Mouse (Mus musculus) layer of hippocampus, adult 8-10 months (tissue): ENCODE measurements around the gene Gm21988. TPM values are rescaled to one million over a fixed set of nuclear protein-coding genes. Genes with fewer than 3 reads are reported as not detected.

Experiments used
- DNase-seq, 2 experiments: peaks; one replicate each; pipeline ENCODE4 v3.0.0; 2022; ENCODE audit warnings: low spot score in 2 of 2
- total RNA-seq, 4 experiments: library from RNA; stranded (reverse); gene quantifications; 2 replicates each; pipeline ENCODE4 v1.2.4; 2022

Gm21988 gene
- 1 to 10 TPM; 2.5 to 8.6 (median 3.5) TPM for total RNA-seq

DNA sequence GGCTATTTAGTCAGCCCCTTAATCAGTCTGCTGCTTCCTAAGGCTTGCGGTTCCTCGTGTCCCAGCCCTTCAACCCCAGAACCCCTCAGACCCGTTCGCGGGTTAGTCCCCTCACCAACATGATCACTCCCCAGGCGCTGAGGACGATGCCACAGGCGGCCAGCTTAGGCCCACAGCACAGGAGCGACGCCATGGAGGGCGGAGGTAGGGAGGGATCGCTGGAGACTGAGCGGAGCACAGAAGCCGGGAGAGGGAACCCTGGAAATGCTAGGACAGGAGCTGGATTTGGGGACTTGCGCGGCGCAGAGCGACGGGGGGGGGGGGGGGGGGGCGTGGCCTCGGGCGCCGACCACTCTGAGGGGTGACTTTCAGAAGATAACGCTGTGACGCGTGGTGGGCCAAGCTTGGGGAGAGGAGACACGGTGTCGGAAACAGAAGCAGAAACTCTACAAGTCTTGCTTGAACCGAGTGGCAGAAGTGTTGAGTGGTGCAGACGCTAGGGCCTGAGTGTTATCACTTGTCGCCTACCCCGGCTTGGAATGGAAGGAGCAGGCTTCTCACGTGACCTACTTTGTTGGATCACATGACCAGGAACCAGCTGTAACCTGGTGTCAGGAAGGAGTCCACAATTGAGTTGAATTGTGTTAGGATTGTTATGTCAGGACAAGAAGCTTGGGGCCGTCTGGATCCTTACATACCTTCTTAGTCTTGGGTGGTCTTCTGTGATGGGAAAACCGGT, at the start of gene Gm21988, which contains the start of gene Rnasek:
TSS of gene Gm21988 (minus strand) at position 290 of the 739 bp plus-strand sequence.
TSS of gene Rnasek (minus strand) at position 302 of the 739 bp plus-strand sequence.
- peak; percentile 84 to 86 for DNase-seq

GRCm38 (mm10) chr11:70289236-70289635, 49.6 kb upstream of the Gm21988 start:
- DNase-seq, result peak in 1 of 2 experiments; percentile 11

DNA sequence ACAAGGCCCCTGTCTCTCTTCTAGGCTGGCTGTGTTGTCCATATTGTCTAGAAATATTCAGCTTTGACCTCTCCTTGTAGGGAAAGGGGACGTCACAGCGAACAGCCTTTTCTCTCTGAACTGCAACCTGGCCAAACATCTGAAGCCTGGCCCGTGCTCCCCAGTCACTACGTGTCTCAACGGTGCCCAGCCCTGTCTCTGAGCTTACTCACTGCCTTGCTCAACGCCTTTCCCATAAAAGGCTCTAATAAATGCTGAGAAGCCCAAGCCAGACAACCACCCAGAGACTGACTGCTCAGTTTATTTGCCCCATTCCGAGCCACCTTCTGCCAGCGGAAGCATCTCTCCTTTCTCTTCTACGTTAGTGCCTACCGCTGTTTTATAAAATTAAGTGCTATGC, 48.5 kb upstream of the Gm21988 start:
- DNase-seq, result no peak

DNA sequence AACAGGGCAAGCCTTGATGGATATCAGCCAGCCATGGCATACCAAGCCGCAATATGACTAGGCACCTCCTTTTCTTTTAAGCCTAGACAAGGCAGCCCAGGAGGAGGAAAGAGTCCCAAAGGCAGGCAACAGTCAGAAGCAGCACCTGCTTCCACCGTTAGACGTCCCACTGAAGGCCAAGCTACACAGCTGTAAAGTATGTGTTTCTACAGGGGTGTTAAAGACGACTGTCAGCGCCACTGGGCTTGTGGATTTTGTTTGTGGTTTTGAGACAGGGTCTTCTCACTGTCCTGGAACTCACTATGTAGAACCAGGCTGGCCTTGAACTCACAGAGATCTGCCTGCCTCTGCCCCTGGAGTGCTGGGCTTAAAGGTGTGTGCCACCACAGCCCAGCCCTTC, 46.1 kb upstream of the Gm21988 start:
- DNase-seq, result no peak

DNA sequence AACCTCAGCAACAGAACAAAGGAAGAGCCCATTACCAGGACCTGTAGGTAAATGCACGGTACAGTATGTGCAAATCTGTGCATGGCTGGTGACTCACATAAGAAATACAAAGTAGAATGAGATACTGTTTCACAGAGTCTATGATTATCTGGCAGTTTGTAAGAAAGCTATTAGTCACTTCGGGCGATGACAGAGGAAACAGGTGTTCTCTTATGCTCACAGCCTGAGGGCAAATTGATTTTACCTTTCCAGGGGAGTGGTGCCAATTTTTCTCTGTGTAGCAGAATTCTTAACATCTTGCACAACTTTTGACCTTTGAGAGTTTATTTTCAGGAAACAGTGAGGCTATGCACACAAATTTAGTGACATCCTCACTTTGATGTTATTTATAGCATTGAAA, 45.1 kb upstream of the Gm21988 start:
- no peak for DNase-seq

GRCm38 (mm10) chr11:70283666-70284065, 44.0 kb upstream of the Gm21988 start:
- no peak for DNase-seq

DNA sequence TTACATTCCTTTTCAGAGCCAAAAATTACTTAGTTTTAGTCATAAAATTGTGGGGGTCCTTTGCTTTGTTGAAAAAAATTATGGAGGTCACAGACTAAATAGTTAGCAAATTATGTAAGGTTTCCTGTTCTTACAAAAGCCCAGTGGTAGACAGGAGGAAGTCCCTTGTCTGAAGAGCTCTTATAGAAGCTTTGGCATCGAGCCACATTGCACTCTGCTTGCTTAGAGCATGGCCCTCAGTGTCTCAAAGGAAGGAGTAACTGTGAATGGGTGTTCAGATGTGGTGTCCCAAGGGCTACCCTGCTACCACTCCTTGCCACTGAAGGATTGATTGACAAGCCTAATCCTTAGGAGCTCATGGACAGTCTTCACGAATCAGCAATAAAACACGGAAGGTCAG, 40.8 kb upstream of the Gm21988 start:
- peak in 1 of 2 experiments; percentile 5 for DNase-seq

DNA sequence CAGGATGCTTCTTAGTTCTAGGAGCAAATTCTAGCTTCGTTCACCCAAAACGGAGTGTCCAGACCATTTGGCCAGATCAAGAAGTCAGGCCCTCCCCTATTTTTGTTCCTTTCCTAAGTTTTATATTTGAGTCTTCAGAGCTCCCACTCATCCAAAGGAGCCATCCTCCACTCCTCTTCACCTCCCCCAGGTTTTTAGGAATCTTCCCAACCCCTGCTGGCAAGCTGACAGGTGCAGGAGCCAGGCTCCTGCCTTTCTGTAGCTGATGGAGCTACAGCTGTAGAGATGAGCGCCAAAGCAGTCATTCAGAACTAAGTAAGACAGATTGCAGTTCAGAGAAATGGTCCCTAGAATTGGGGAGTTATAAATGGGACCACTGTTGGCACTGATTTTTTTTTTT, 39.3 kb upstream of the Gm21988 start:
- no peak for DNase-seq

GRCm38 (mm10) chr11:70271641-70272040, 32.0 kb upstream of the Gm21988 start:
- peak in 1 of 2 experiments; percentile 9 for DNase-seq

DNA sequence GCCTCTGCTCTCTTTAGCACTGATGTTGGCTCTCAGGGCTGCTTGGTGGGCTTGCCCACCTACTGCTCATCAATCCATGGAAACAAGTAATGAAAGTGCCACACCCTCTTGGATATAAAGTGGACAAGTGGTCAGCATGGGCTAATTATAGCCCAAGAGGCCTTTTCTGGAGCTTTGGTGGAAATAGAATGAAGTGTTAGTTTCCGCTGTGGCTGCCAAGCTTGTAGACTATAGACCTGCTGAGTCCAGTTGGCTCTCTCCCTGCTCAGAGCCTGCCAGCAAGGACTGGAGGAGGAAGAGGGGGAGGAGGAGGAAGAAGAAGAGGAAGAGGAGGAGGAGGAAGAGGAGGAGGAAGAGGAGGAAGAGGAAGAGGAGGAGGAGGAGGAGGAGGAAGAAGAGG, 26.8 kb upstream of the Gm21988 start:
- DNase-seq, result no peak

GRCm38 (mm10) chr11:70265819-70266218, 26.2 kb upstream of the Gm21988 start:
- DNase-seq, result no peak

DNA sequence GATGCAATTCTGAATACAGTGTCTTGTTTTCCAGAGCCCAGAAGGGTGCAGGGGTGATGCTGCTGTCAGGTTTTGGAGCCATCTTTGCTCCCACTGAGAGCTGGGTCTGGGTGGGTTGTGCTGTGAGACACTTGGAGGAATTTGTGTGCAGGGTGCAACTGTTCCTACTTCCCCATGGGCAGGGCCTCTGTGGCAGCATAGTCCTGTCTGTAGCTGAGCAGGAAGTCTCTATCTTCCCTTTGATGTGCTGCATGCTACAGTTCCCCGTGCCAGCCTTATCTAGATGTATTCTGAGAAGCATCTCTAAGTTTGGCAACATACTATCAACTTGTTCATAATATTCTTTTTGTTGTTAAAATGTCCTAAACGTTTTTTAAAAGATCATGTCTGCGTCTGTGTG, 25.6 kb upstream of the Gm21988 start:
- no peak for DNase-seq

- DNase-seq, result no peak
These were observed 19.4 kb upstream of the Gm21988 start for GRCm38 (mm10) chr11:70259035-70259434.

- DNase-seq, result no peak
These were observed 15.4 kb upstream of the Gm21988 start, which contains the start of gene Alox12 for GRCm38 (mm10) chr11:70254931-70255531. Alox12 (minus strand) TSS chr11:70255353.

DNA sequence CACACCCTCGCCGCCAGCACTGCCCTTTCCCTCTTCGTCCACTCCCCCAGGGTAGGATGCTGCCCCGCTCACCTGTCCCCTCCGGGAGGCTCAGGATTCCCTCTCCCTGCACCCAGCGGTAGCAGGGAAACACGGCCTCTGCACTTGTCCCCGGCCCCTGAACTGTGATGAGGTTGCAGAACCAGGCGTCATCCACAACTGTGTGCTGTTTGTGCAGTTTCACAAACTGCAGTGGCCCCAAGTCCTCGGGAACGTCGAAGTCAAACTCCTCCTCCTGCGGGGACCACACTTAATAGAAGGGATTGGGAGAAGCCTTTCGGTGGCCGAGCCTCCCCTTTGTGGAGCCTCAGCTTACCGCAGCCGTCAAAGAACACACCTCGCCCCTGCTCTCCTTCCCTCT, 14.7 kb upstream of the Gm21988 start:
- no peak for DNase-seq

- DNase-seq, result no peak
These were observed 12.2 kb upstream of the Gm21988 start for GRCm38 (mm10) chr11:70251853-70252252.

GRCm38 (mm10) chr11:70250150-70250549, 10.5 kb upstream of the Gm21988 start:
- no peak for DNase-seq

DNA sequence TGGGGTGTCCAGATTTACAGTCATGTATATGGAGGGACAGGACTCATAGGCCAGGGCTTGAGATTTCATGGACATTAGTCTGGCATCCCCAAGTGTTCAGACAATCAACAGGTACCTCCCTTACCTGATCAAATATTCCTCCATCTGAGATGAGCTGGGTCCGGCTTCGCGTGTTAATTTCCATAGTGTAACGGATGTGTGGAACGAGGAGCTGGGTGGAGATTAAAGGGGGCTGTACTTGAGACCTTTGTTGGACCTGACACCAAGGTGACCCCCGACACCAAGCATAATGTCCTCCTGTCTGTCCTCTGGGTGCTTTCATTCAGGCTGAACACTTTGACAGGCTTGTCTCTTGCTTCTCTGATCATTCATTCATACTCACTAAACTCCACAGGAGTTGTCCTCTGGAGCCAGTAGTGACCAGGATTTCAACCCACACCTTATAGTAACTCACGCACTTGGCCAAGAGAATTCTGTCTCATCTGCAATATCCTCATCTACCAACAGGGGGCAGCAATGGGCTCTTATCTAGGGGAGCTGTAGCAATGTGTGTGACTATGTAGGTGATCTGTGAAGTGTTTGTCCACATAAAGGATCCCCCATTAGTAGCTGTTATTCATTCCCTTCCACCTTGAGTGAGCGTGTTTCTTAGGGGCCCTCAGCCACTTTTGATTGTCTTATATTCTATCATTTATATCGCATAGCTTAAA, 7.7 kb upstream of the Gm21988 start:
- peak in 1 of 2 experiments; percentile 55 for DNase-seq

GRCm38 (mm10) chr11:70242591-70242990, 3.0 kb upstream of the Gm21988 start:
- no peak for DNase-seq

- peak in 1 of 2 experiments; percentile 15 for DNase-seq
These were observed 814 bp downstream of the Gm21988 start for GRCm38 (mm10) chr11:70238591-70239440.

GRCm38 (mm10) chr11:70237457-70238167, 2.0 kb downstream of the Gm21988 start, which contains the start of gene 0610010K14Rik:
0610010K14Rik (minus strand) TSS chr11:70237914.
- peak; percentile 96 to 97 for DNase-seq
